Mouse (Mus musculus): ENCODE results near the gene Marcksl1. TPM values are rescaled to one million over a fixed set of nuclear protein-coding genes. Genes with fewer than 3 reads are reported as not detected.
A peak's percentile ranks its signal among the peaks of the same experiment; 100 is the strongest.
"Not testable (repeated sequence)": the region's sequence is repeated elsewhere in the genome, so short reads cannot be mapped to it uniquely, and the experiment has no call there.

Marcksl1 gene
- total and polyA plus RNA-seq, 3 experiments, result 3.5 to 5.1 (median 5.1) TPM

DNA sequence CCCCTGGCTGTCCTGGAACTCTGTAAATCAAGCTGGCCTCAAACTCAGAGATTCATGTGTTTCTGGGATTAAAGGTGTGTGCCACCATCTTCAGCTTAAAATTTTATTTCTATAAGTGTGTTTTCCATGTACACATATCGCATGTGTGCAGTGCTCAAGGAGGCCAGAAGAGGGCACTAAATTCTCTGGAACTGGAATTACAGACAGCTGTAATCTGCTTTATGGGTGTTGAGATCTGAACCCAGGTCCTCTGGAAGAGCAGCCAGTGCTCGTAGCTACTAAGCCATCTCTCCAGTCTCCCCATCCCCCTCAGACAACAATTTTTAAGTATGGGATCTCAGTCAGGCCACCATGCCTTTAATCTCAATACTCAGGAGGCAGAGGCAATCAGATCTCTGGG, 35.9 kb downstream of the Marcksl1 start:
- Histone ChIP-seq H3K4me3 (no peak overlapping the region), H3K9ac (ENCODE audit: low read depth, low read length) (no peak overlapping the region), H3K4me1 (ENCODE audit: control insufficient read depth, insufficient read depth, low read length) (no peaks in the 10 kb centered on the region), H3K27ac (no peak overlapping the region), H3K27me3 (ENCODE audit: control insufficient read depth, insufficient read depth, low read length) (no peaks in the 10 kb centered on the region), H3K79me2 (replicated peaks; ENCODE audit: control insufficient read depth, insufficient read depth, low read length) (no peaks in the 10 kb centered on the region), H3K36me3 (ENCODE audit: control insufficient read depth, insufficient read depth, low read length) (no peaks in the 10 kb centered on the region)
- TF ChIP-seq EP300 (IDR thresholded peaks at IDR 0.05; ENCODE audit: insufficient read depth, low read depth, low read length), result no peak
- peak; percentile 73 for TF ChIP-seq CTCF (IDR thresholded peaks at IDR 0.05)
- no peak for TF ChIP-seq POLR2A (IDR thresholded peaks at IDR 0.05; ENCODE audit: insufficient read depth, low read depth, low read length)
- WGBS, result 88% methylated on average over 2 of the region's 2 CpGs
- intact Hi-C loops (cut with DNase I), result loop anchor here (2.0 kb wide), 1 partner anchor 59 kb away; no protein-coding TSS in a partner anchor
- no peak for DNase-seq

DNA sequence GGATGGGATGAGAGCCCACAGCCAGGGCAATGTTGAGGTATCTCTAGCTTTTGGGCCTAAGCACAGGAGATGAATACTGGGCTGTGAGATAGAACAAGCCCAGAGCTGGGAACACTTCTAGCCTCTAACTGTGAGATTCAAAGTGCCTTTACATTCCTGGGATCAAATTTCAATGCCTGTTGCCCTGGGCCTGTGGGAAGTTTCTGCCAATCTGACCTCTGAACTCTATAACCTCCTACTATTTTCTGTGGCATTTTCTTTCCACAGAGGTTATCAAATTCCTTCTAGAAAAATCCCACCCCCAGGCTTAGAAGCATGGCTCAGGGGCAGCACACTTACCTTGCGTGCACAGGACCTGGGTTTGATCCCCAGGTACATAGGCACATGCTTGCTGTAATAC, 36.9 kb downstream of the Marcksl1 start:
- Histone ChIP-seq H3K27me3 (ENCODE audit: control insufficient read depth, insufficient read depth, low read length) (no peaks in the 10 kb centered on the region), H3K4me1 (ENCODE audit: control insufficient read depth, insufficient read depth, low read length) (no peaks in the 10 kb centered on the region), H3K79me2 (replicated peaks; ENCODE audit: control insufficient read depth, insufficient read depth, low read length) (no peaks in the 10 kb centered on the region), H3K36me3 (ENCODE audit: control insufficient read depth, insufficient read depth, low read length) (no peaks in the 10 kb centered on the region), H3K9ac (ENCODE audit: low read depth, low read length) (no peak overlapping the region), H3K4me3 (no peak overlapping the region), H3K27ac (no peak overlapping the region)
- TF ChIP-seq POLR2A (IDR thresholded peaks at IDR 0.05; ENCODE audit: insufficient read depth, low read depth, low read length) (no peak), EP300 (IDR thresholded peaks at IDR 0.05; ENCODE audit: insufficient read depth, low read depth, low read length) (no peak), CTCF (IDR thresholded peaks at IDR 0.05) (no peak)
- no peak for DNase-seq
- intact Hi-C loops (cut with DNase I), result no loop called here
- WGBS, result 91% methylated on average over 1 of the region's 1 CpGs

DNA sequence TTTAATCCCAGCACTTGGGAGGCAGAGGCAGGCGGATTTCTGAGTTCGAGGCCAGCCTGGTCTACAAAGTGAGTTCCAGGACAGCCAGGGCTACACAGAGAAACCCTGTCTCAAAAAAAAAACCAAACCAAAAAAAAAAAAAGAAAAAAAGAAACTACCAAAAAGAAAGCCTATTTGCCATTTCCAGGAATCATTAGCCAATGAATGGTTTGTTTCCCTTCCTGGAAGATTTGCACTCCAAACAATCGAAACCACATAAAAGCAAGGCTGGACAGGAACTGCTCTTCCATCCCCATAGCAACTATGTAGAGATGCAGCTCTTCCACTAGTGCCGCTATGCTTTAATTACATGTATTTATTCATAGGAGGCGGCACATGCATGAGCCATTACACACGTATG, 41.1 kb downstream of the Marcksl1 start:
- H3K9ac ChIP-seq (ENCODE audit: low read depth, low read length); H3K4me3 ChIP-seq; H3K27me3 ChIP-seq (ENCODE audit: control insufficient read depth, insufficient read depth, low read length); H3K4me1 ChIP-seq (ENCODE audit: control insufficient read depth, insufficient read depth, low read length); H3K36me3 ChIP-seq (ENCODE audit: control insufficient read depth, insufficient read depth, low read length); H3K27ac ChIP-seq; H3K79me2 ChIP-seq (replicated peaks; ENCODE audit: control insufficient read depth, insufficient read depth, low read length); intact Hi-C loops (cut with DNase I); DNase-seq: not testable (repeated sequence)
- WGBS, result 73% methylated on average over 6 of the region's 6 CpGs

GRCm38 (mm10) chr4:129555421-129555861, 42.1 kb downstream of the Marcksl1 start:
- TF ChIP-seq POLR2A (IDR thresholded peaks at IDR 0.05; ENCODE audit: insufficient read depth, low read depth, low read length), result no peak
- TF ChIP-seq CTCF (IDR thresholded peaks at IDR 0.05), result peak; percentile 69
- Histone ChIP-seq H3K36me3 (ENCODE audit: control insufficient read depth, insufficient read depth, low read length) (no peaks in the 10 kb centered on the region), H3K9ac (ENCODE audit: low read depth, low read length) (no peak overlapping the region), H3K4me3 (peak overlapping the region; percentile 40), H3K4me1 (ENCODE audit: control insufficient read depth, insufficient read depth, low read length) (peaks cover 5% of the 10 kb centered on the region), H3K27ac (no peak overlapping the region), H3K27me3 (ENCODE audit: control insufficient read depth, insufficient read depth, low read length) (no peaks in the 10 kb centered on the region), H3K79me2 (replicated peaks; ENCODE audit: control insufficient read depth, insufficient read depth, low read length) (no peaks in the 10 kb centered on the region)
- intact Hi-C loops (cut with DNase I), result no loop called here
- peak in 1 of 2 experiments; percentile 49 for DNase-seq
- WGBS, result 5% methylated on average over 16 of the region's 16 CpGs

DNA sequence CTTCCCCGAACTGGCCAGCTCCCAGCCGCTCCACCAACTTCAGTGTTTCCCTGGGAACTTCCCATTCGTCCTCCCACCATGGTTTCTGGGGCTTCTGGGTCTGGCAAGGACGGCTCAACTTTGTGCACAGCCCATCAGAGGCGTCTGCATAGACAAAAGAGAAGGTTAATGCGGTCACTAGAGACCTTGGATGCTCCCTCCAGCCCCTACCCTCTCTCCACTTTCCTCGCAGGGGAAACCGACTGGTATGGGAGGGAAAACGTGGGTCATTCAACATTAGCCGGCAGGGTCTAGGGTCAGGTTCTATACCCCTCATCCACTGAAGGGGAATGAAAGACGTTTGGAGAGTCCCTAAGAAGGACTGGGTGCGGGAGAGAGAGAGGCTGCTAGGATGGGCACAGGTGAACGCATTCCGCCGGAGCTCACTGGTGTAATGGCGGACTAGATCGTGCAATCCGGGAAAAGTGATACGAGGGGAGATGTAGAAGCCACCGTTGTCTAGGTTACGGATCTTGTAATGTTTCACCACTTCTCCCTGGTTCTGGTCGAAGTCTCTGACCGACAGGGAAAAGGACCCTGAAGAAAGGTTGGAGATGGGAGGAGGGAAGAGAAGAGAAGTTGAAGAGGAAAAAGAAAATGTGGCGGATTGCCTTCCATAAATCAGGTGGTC, 42.6 kb downstream of the Marcksl1 start:
- H3K36me3 ChIP-seq (ENCODE audit: control insufficient read depth, insufficient read depth, low read length), result no peaks in the 10 kb centered on the region
- TF ChIP-seq CTCF (IDR thresholded peaks at IDR 0.05) (no peak), EP300 (IDR thresholded peaks at IDR 0.05; ENCODE audit: insufficient read depth, low read depth, low read length) (no peak), POLR2A (IDR thresholded peaks at IDR 0.05; ENCODE audit: insufficient read depth, low read depth, low read length) (no peak)
- H3K4me1 ChIP-seq (ENCODE audit: control insufficient read depth, insufficient read depth, low read length), result peaks cover 5% of the 10 kb centered on the region
- H3K79me2 ChIP-seq (replicated peaks; ENCODE audit: control insufficient read depth, insufficient read depth, low read length), result no peaks in the 10 kb centered on the region
- 2% methylated on average over 24 of the region's 24 CpGs for WGBS
- H3K9ac ChIP-seq (ENCODE audit: low read depth, low read length), result peak overlapping the region; percentile 39
- H3K4me3 ChIP-seq, result peak overlapping the region; percentile 40
- no peaks in the 10 kb centered on the region for H3K27me3 ChIP-seq (ENCODE audit: control insufficient read depth, insufficient read depth, low read length)
- no peak for DNase-seq
- intact Hi-C loops (cut with DNase I), result loop anchor here (2.0 kb wide), 2 partner anchors 13 to 19 kb away; partner anchors contain the start of gene Hdac1
- no peak overlapping the region for H3K27ac ChIP-seq

DNA sequence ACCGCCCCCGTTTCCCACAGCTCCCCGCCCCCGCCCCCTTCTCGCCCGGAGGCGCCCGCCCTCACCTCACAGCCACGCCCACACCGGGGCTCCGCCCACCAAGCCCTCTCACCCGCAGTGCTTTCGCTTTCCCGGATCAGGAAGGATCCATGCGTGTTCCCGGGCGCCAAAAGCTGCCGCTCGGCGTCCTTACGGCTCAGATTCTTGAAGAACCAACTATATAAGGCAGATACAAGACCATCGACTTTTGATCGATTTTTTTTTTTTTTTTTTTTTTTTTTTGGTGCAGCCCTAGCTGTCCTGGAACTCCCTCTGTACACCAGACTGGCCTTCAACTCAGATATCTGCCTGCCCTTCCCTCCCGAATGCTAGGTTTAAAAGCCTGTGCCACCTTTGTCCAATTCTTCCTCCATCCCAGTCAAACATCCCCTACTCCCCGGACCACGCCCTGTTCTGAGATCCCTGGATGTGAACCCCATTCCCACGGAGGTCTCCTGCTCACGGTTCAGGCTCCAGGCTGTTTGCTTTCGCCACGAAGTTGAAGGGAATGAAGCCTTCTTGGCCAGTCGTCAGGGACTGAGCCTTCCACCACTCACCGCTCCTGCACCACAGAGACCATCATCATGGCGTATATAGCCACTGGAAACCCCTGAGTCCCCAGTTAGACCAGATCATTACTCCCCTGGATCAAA, 43.3 kb downstream of the Marcksl1 start:
- H3K27me3 ChIP-seq (ENCODE audit: control insufficient read depth, insufficient read depth, low read length), result no peaks in the 10 kb centered on the region
- peak; percentile 93 for TF ChIP-seq POLR2A (IDR thresholded peaks at IDR 0.05; ENCODE audit: insufficient read depth, low read depth, low read length)
- 0 out of 2 replicates have a peak, but pooled peaks have one; percentile 8 for TF ChIP-seq EP300 (IDR thresholded peaks at IDR 0.05; ENCODE audit: insufficient read depth, low read depth, low read length)
- TF ChIP-seq CTCF (IDR thresholded peaks at IDR 0.05), result no peak
- peaks cover 5% of the 10 kb centered on the region for H3K4me1 ChIP-seq (ENCODE audit: control insufficient read depth, insufficient read depth, low read length)
- H3K27ac ChIP-seq, result peak overlapping the region; percentile 62
- no peaks in the 10 kb centered on the region for H3K36me3 ChIP-seq (ENCODE audit: control insufficient read depth, insufficient read depth, low read length)
- 6% methylated on average over 33 of the region's 33 CpGs for WGBS
- intact Hi-C loops (cut with DNase I), result loop anchor here (2.0 kb wide), 2 partner anchors 14 to 18 kb away; partner anchors contain the start of gene Hdac1
- H3K9ac ChIP-seq (ENCODE audit: low read depth, low read length), result peak overlapping the region; percentile 58
- peak; percentile 90 to 93 for DNase-seq
- peak overlapping the region; percentile 40 for H3K4me3 ChIP-seq
- H3K79me2 ChIP-seq (replicated peaks; ENCODE audit: control insufficient read depth, insufficient read depth, low read length), result no peaks in the 10 kb centered on the region
